Mouse (Mus musculus) C2C12 (cell line): ENCODE data around the gene Lgr6.

Experiments
- CEBPB ChIP-seq: IDR thresholded peaks from one replicate; pipeline ENCODE4 v1.6.1; 2011; ENCODE audit warnings: low read depth, mild to moderate bottlenecking, control low read depth, moderate library complexity
- CTCF ChIP-seq: IDR thresholded peaks from one replicate; pipeline ENCODE4 v1.5.1; 2011; ENCODE audit not compliant: control insufficient read depth, insufficient read depth, insufficient read length
- FOSL1 ChIP-seq: IDR thresholded peaks from one replicate; pipeline ENCODE4 v1.8.0; 2011; ENCODE audit warnings: mild to moderate bottlenecking, low read length; ENCODE audit not compliant: poor library complexity, insufficient read depth, severe bottlenecking
- MAX ChIP-seq: IDR thresholded peaks from one replicate; pipeline ENCODE4 v1.6.1; 2011; ENCODE audit warnings: mild to moderate bottlenecking, control low read depth
- USF1 ChIP-seq: IDR thresholded peaks from one replicate; pipeline ENCODE4 v1.6.1; 2011; ENCODE audit warnings: low read depth, mild to moderate bottlenecking, control low read depth, moderate library complexity

- TF ChIP-seq USF1 (no peak), CTCF (peak; percentile 84), FOSL1 (no peak), CEBPB (no peak), MAX (peak; percentile 10)
Observed at GRCm38 (mm10) chr1:135105951-135106350, 875 bp upstream of the Lgr6 start.
